Mouse (Mus musculus): Measurements from ENCODE around the gene Rfx2. TPM values are rescaled to one million over a fixed set of nuclear protein-coding genes. Genes with fewer than 3 reads are reported as not detected.

The Rfx2 gene
- total and polyA plus RNA-seq, 2 experiments from 2014 or later = 3.4 to 3.6 TPM

DNA sequence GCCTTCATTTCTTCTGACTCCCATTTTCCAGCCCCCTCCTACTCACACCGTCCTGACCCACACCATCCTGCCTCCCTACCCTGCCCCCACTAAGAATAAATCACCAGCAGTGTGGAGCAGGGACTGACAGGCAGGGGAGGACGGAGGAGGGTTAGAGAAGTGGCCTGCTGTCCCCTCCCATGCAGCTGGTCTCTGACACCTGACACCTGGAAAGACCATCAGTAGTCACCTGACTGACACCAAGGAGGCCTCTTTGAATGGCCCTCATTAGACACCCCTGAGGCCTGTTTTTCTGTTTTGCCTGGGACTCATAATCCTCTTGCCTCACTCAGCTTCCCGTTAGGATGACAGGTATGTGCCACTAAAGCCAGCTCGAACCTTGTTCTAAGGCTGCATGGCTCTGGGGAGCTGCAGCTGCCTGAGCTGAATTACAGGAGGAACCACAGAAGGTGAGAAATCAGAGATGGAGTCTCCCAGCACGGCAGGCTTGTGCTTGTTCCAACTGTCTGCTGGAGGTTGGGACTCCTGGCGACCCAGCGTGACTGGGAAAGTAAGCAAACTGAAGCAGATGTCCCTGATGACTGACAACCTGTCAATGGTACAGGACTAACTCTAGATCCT is 103.7 kb downstream of the Rfx2 start:
- 12% methylated on average over 7 of the region's 7 CpGs for WGBS

More for the DNA sequence above, 103.7 kb downstream of the Rfx2 start:
- DNase-seq (no peak), ATAC-seq (no peak; the same call in 1 of the 2 replicates)
- TF ChIP-seq CTCF (IDR thresholded peaks at IDR 0.05; ENCODE audit: low read depth) = no peak
- Histone ChIP-seq H3K4me3 (ENCODE audit: low read depth, low read length) (no peak overlapping the region), H3K9me3 (ENCODE audit: low read length) (no peaks in the 10 kb centered on the region), H3K4me2 (ENCODE audit: low read depth) (no peak overlapping the region), H3K9ac (no peak overlapping the region), H3K36me3 (ENCODE audit: insufficient read depth) (peaks cover 15% of the 10 kb centered on the region), H3K27ac (ENCODE audit: low read depth, low read length) (no peak overlapping the region), H3K4me1 (ENCODE audit: insufficient read depth) (no peaks in the 10 kb centered on the region), H3K27me3 (ENCODE audit: insufficient read depth, low read length) (no peaks in the 10 kb centered on the region)

Other genes with a start within 250 kb of the Rfx2 start
- gene Safb2, start 246.4 kb downstream of the Rfx2 start, total RNA-seq (2014; rRNA removed) = 27.2 and 35.1 TPM in 2 replicates
- 25.0 and 36.7 TPM in 2 replicates for gene Safb2, start 246.4 kb downstream of the Rfx2 start, polyA plus RNA-seq (2015; fragmentation: Nextera tagmentation; extraction: Ambion mirVana)
- 56.0 and 71.7 TPM in 2 replicates for gene Safb, start 246.2 kb downstream of the Rfx2 start, total RNA-seq (2014; rRNA removed)
- gene Safb, start 246.2 kb downstream of the Rfx2 start, polyA plus RNA-seq (2015; fragmentation: Nextera tagmentation; extraction: Ambion mirVana) = 61.8 and 82.8 TPM in 2 replicates
- gene 2410015M20Rik, start 221.2 kb downstream of the Rfx2 start, total RNA-seq (2014; rRNA removed) = 66.0 and 124 TPM in 2 replicates
- gene 2410015M20Rik, start 221.2 kb downstream of the Rfx2 start, polyA plus RNA-seq (2015; fragmentation: Nextera tagmentation; extraction: Ambion mirVana) = 208 and 263 TPM in 2 replicates
- gene Rpl36, start 217.6 kb downstream of the Rfx2 start, total RNA-seq (2014; rRNA removed) = 807 and 1,399 TPM in 2 replicates
- gene Rpl36, start 217.6 kb downstream of the Rfx2 start, polyA plus RNA-seq (2015; fragmentation: Nextera tagmentation; extraction: Ambion mirVana) = 1,145 and 1,575 TPM in 2 replicates
- gene Lonp1, start 204.1 kb downstream of the Rfx2 start, total RNA-seq (2014; rRNA removed) = 64.9 and 76.3 TPM in 2 replicates
- 34.2 and 38.2 TPM in 2 replicates for gene Lonp1, start 204.1 kb downstream of the Rfx2 start, polyA plus RNA-seq (2015; fragmentation: Nextera tagmentation; extraction: Ambion mirVana)
- gene Catsperd, start 202.9 kb downstream of the Rfx2 start, total RNA-seq (2014; rRNA removed) = 0.81 and 1.5 TPM in 2 replicates
- 0.94 and 1.2 TPM in 2 replicates for gene Catsperd, start 202.9 kb downstream of the Rfx2 start, polyA plus RNA-seq (2015; fragmentation: Nextera tagmentation; extraction: Ambion mirVana)
- gene Ranbp3, start 157.7 kb downstream of the Rfx2 start, total RNA-seq (2014; rRNA removed) = 104 and 115 TPM in 2 replicates
- gene Ranbp3, start 157.7 kb downstream of the Rfx2 start, polyA plus RNA-seq (2015; fragmentation: Nextera tagmentation; extraction: Ambion mirVana) = 98.2 and 100 TPM in 2 replicates
- gene Ndufa11, start 113.2 kb downstream of the Rfx2 start, total RNA-seq (2014; rRNA removed) = 191 TPM in 2 replicates
- gene Ndufa11, start 113.2 kb downstream of the Rfx2 start, polyA plus RNA-seq (2015; fragmentation: Nextera tagmentation; extraction: Ambion mirVana) = 576 and 730 TPM in 2 replicates
- gene Vmac, start 113.0 kb downstream of the Rfx2 start, total RNA-seq (2014; rRNA removed) = 23.2 and 33.7 TPM in 2 replicates
- gene Vmac, start 113.0 kb downstream of the Rfx2 start, polyA plus RNA-seq (2015; fragmentation: Nextera tagmentation; extraction: Ambion mirVana) = 24.3 and 26.9 TPM in 2 replicates
- gene Nrtn, start 73.5 kb downstream of the Rfx2 start, total RNA-seq (2014; rRNA removed) = 1.9 and 5.4 TPM in 2 replicates
- gene Nrtn, start 73.5 kb downstream of the Rfx2 start, polyA plus RNA-seq (2015; fragmentation: Nextera tagmentation; extraction: Ambion mirVana) = 2.7 and 2.8 TPM in 2 replicates
- gene Dus3l, start 66.3 kb downstream of the Rfx2 start, total RNA-seq (2014; rRNA removed) = 75.1 and 75.3 TPM in 2 replicates
- 70.4 and 79.9 TPM in 2 replicates for gene Dus3l, start 66.3 kb downstream of the Rfx2 start, polyA plus RNA-seq (2015; fragmentation: Nextera tagmentation; extraction: Ambion mirVana)
- gene Prr22, start 60.8 kb downstream of the Rfx2 start, total RNA-seq (2014; rRNA removed) = 0.69 and 0.71 TPM in 2 replicates
- gene Prr22, start 60.8 kb downstream of the Rfx2 start, polyA plus RNA-seq (2015; fragmentation: Nextera tagmentation; extraction: Ambion mirVana) = 0.14 and 0.25 TPM in 2 replicates
- not detected in 2 replicates for gene Acsbg2, start 43.4 kb upstream of the Rfx2 start, total RNA-seq (2014; rRNA removed)
- gene Acsbg2, start 43.4 kb upstream of the Rfx2 start, polyA plus RNA-seq (2015; fragmentation: Nextera tagmentation; extraction: Ambion mirVana) = not detected in 2 replicates
- gene 1700061G19Rik, start 44.5 kb upstream of the Rfx2 start, total RNA-seq (2014; rRNA removed) = 0.14 TPM in 1 of 2 replicates, not detected in the other
- 0.15 and 0.48 TPM in 2 replicates for gene 1700061G19Rik, start 44.5 kb upstream of the Rfx2 start, polyA plus RNA-seq (2015; fragmentation: Nextera tagmentation; extraction: Ambion mirVana)
- 87.6 and 109 TPM in 2 replicates for gene Mllt1, start 104.4 kb upstream of the Rfx2 start, total RNA-seq (2014; rRNA removed)
- gene Mllt1, start 104.4 kb upstream of the Rfx2 start, polyA plus RNA-seq (2015; fragmentation: Nextera tagmentation; extraction: Ambion mirVana) = 58.5 and 65.8 TPM in 2 replicates
- gene Acer1, start 151.1 kb upstream of the Rfx2 start, total RNA-seq (2014; rRNA removed) = not detected in 2 replicates
- gene Acer1, start 151.1 kb upstream of the Rfx2 start, polyA plus RNA-seq (2015; fragmentation: Nextera tagmentation; extraction: Ambion mirVana) = not detected in 2 replicates
- gene Clpp, start 159.3 kb upstream of the Rfx2 start, total RNA-seq (2014; rRNA removed) = 105 and 109 TPM in 2 replicates
- gene Clpp, start 159.3 kb upstream of the Rfx2 start, polyA plus RNA-seq (2015; fragmentation: Nextera tagmentation; extraction: Ambion mirVana) = 159 and 185 TPM in 2 replicates
- 44.2 and 50.7 TPM in 2 replicates for gene Alkbh7, start 166.3 kb upstream of the Rfx2 start, total RNA-seq (2014; rRNA removed)
- gene Alkbh7, start 166.3 kb upstream of the Rfx2 start, polyA plus RNA-seq (2015; fragmentation: Nextera tagmentation; extraction: Ambion mirVana) = 52.2 and 56.4 TPM in 2 replicates
- not detected in 2 replicates for gene Pspn, start 169.0 kb upstream of the Rfx2 start, total RNA-seq (2014; rRNA removed)
- gene Pspn, start 169.0 kb upstream of the Rfx2 start, polyA plus RNA-seq (2015; fragmentation: Nextera tagmentation; extraction: Ambion mirVana) = not detected in 2 replicates
- 59.1 and 63.1 TPM in 2 replicates for gene Gtf2f1, start 180.3 kb upstream of the Rfx2 start, total RNA-seq (2014; rRNA removed)
- 76.8 and 83.0 TPM in 2 replicates for gene Gtf2f1, start 180.3 kb upstream of the Rfx2 start, polyA plus RNA-seq (2015; fragmentation: Nextera tagmentation; extraction: Ambion mirVana)
- not detected in 2 replicates for gene Gm17949, start 180.5 kb upstream of the Rfx2 start, total RNA-seq (2014; rRNA removed)
- gene Gm17949, start 180.5 kb upstream of the Rfx2 start, polyA plus RNA-seq (2015; fragmentation: Nextera tagmentation; extraction: Ambion mirVana) = 0.28 and 0.34 TPM in 2 replicates
- gene Khsrp, start 200.5 kb upstream of the Rfx2 start, total RNA-seq (2014; rRNA removed) = 49.5 and 65.5 TPM in 2 replicates
- 22.6 and 27.0 TPM in 2 replicates for gene Khsrp, start 200.5 kb upstream of the Rfx2 start, polyA plus RNA-seq (2015; fragmentation: Nextera tagmentation; extraction: Ambion mirVana)
- gene Slc25a41, start 210.6 kb upstream of the Rfx2 start, total RNA-seq (2014; rRNA removed) = not detected in 2 replicates
- gene Slc25a41, start 210.6 kb upstream of the Rfx2 start, polyA plus RNA-seq (2015; fragmentation: Nextera tagmentation; extraction: Ambion mirVana) = not detected in 2 replicates
- 2.0 and 4.0 TPM in 2 replicates for gene Crb3, start 228.1 kb upstream of the Rfx2 start, total RNA-seq (2014; rRNA removed)
- 2.4 and 3.5 TPM in 2 replicates for gene Crb3, start 228.1 kb upstream of the Rfx2 start, polyA plus RNA-seq (2015; fragmentation: Nextera tagmentation; extraction: Ambion mirVana)
- gene Slc25a23, start 228.8 kb upstream of the Rfx2 start, total RNA-seq (2014; rRNA removed) = 75.7 and 101 TPM in 2 replicates
- 38.8 and 43.2 TPM in 2 replicates for gene Slc25a23, start 228.8 kb upstream of the Rfx2 start, polyA plus RNA-seq (2015; fragmentation: Nextera tagmentation; extraction: Ambion mirVana)
- 0.92 and 1.00 TPM in 2 replicates for gene Dennd1c, start 247.5 kb upstream of the Rfx2 start, total RNA-seq (2014; rRNA removed)
- 1.4 and 1.9 TPM in 2 replicates for gene Dennd1c, start 247.5 kb upstream of the Rfx2 start, polyA plus RNA-seq (2015; fragmentation: Nextera tagmentation; extraction: Ambion mirVana)

Measured in forebrain, postnatal 0 days (tissue).